Mouse (Mus musculus) cerebellum, adult 2 months (tissue): Measurements from ENCODE around the gene Capn8. TPM values are rescaled to one million over a fixed set of nuclear protein-coding genes. Genes with fewer than 3 reads are reported as not detected.

Experiments used
- DNase-seq, 2 experiments: peaks; one replicate each; pipeline ENCODE4 v3.0.0; 2021
- H3K27ac ChIP-seq: fragments of 200-500 bp; 2 replicates; pipeline ENCODE4 v1.5.1; 2012; ENCODE audit warnings: low read length, control low read depth, inconsistent platforms; ENCODE audit not compliant: insufficient read depth
- H3K27me3 ChIP-seq: fragments of 200-500 bp; 2 replicates; pipeline ENCODE4 v1.6.1; 2012; ENCODE audit warnings: inconsistent platforms, mild to moderate bottlenecking, low read length, moderate library complexity; ENCODE audit not compliant: control insufficient read depth, insufficient read depth
- H3K4me1 ChIP-seq: fragments of 200-500 bp; 2 replicates; pipeline ENCODE4 v1.6.1; 2011; ENCODE audit warnings: low read length; ENCODE audit not compliant: control insufficient read depth, insufficient read depth
- H3K4me3 ChIP-seq: fragments of 200-500 bp; replicated peaks from 2 replicates; pipeline ENCODE3; 2011; ENCODE audit warnings: mild to moderate bottlenecking, low read depth, low read length, control low read depth; ENCODE audit not compliant: insufficient read depth
- CTCF ChIP-seq: fragments of 200-500 bp; IDR thresholded peaks from 2 replicates; pipeline ENCODE4 v1.5.1; 2011; ENCODE audit warnings: low read depth, mild to moderate bottlenecking, control low read depth, low read length, moderate library complexity, borderline replicate concordance; ENCODE audit not compliant: insufficient read depth
- POLR2A ChIP-seq: fragments of 200-500 bp; IDR thresholded peaks from 2 replicates; pipeline ENCODE4 v1.6.1; 2011; ENCODE audit warnings: low read length, control low read depth, borderline replicate concordance; ENCODE audit not compliant: insufficient read depth
- WGBS: fragments of 180-500 bp; shearing (Covaris S2); methylation state at CpG from one replicate; pipeline ENCODE4 v1.1.7; 2018; 5-methylcytosine and 5-hydroxymethylcytosine counted together
- polyA plus RNA-seq: library from polyadenylated mRNA; depleted of rRNA; stranded (reverse); fragments of >200 nt; gene quantifications from 2 replicates; pipeline ENCODE4 v1.2.3, GENCODE M21; 2012

The Capn8 gene
- polyA plus RNA-seq, 1 experiment: 0.03 TPM

GRCm38 (mm10) chr1:182657760-182658159, 93.0 kb downstream of the Capn8 start:
- 18% methylated on average over 6 of the region's 6 CpGs for WGBS

GRCm38 (mm10) chr1:182660365-182660764, 95.6 kb downstream of the Capn8 start:
- TF ChIP-seq CTCF (no peak), POLR2A (no peak)
- Histone ChIP-seq H3K4me3 (no peak overlapping the region), H3K4me1 (no peaks in the 10 kb centered on the region), H3K27ac (no peak overlapping the region), H3K27me3 (no peaks in the 10 kb centered on the region; the same call in 1 of the 2 replicates)
- DNase-seq: no peak
- WGBS: 59% methylated on average over 7 of the region's 7 CpGs

More at GRCm38 (mm10) chr1:182657760-182658159, 93.0 kb downstream of the Capn8 start:
- Histone ChIP-seq H3K27ac (no peak overlapping the region), H3K4me3 (no peak overlapping the region), H3K27me3 (no peaks in the 10 kb centered on the region; the same call in 1 of the 2 replicates), H3K4me1 (no peaks in the 10 kb centered on the region)
- peak; percentile 13 to 32 for DNase-seq
- TF ChIP-seq CTCF (peak; percentile 54; the same call in 1 of the 2 replicates), POLR2A (no peak)

DNA sequence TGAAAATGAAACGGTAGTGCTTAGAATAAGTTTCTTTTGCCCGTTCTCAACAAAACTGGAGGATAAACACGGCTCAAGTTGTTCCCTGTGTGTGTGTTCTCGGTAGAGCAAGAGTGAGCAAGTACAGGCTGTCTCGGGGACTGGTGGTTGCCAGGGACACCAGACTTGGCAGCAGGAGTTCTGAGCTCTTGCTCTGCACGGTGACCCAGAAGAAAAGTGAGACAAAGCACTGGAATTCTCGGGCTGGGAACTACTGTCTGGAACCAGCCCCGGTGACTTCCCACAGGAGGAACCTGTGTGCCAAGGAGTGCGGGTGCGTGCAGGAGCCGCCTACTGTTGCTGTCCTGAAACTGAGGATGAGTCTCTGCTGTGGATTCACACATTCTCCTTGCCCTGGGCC, 98.9 kb downstream of the Capn8 start:
- TF ChIP-seq CTCF (no peak), POLR2A (no peak)
- WGBS: 11% methylated on average over 11 of the region's 11 CpGs
- H3K4me1 ChIP-seq: no peaks in the 10 kb centered on the region
- no peak overlapping the region for H3K4me3 ChIP-seq
- no peak overlapping the region for H3K27ac ChIP-seq
- peak in 1 of 2 experiments; percentile 33 for DNase-seq
- no peaks in the 10 kb centered on the region; the same call in 1 of the 2 replicates for H3K27me3 ChIP-seq

DNA sequence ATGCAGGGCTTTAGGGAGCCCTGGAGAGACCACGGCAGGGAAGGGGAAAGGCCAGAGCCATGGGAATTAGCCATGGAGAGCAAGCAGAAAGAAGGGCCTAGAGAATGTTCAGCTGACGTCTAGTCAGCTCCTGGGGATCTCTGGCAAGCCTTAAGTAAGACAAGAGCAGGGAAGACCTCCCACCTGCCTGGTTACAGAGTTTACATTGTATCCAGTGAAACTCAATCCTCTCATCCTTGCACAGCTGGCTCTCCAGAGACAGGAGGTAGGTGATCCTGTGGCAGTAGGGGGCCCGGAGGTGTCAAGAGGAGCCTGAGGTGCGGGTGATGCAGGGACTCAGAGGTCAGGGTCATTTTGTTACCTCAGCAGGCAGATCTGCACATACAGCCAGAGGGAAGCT, 100.0 kb downstream of the Capn8 start:
- no peak overlapping the region for H3K27ac ChIP-seq
- TF ChIP-seq CTCF: no peak
- TF ChIP-seq POLR2A: no peak
- WGBS: 61% methylated on average over 4 of the region's 4 CpGs

DNA sequence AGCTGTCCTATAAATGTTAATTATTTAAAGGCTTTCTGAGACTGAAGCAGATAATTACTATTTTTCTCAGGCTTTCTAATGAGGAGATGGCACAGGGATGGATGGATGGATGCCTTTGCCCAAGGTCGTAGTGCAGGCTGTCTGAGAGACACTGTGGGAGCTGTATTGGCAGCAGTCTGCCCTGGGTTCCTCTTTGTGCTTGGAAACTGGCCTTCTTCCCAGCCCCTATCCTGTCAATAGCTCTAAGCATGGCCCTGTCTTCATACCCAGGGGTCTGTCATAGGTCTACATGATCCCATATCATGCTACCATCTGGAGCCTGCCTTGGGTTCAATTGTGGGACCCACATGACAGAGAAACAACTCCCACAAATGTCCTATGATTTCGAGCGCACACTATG, 102.5 kb downstream of the Capn8 start:
- no peak for DNase-seq
- Histone ChIP-seq H3K27me3 (no peaks in the 10 kb centered on the region; the same call in 1 of the 2 replicates), H3K4me3 (no peak overlapping the region), H3K4me1 (no peaks in the 10 kb centered on the region), H3K27ac (no peak overlapping the region)
- TF ChIP-seq POLR2A (no peak), CTCF (no peak)
- WGBS: 83% methylated on average over 3 of the region's 3 CpGs

More for the DNA sequence above, 100.0 kb downstream of the Capn8 start:
- H3K27me3 ChIP-seq: no peaks in the 10 kb centered on the region; the same call in 1 of the 2 replicates
- no peaks in the 10 kb centered on the region for H3K4me1 ChIP-seq
- DNase-seq: no peak
- H3K4me3 ChIP-seq: no peak overlapping the region

GRCm38 (mm10) chr1:182669741-182670140, 104.9 kb downstream of the Capn8 start:
- no peaks in the 10 kb centered on the region for H3K27me3 ChIP-seq
- H3K4me1 ChIP-seq: no peaks in the 10 kb centered on the region
- 62% methylated on average over 11 of the region's 11 CpGs for WGBS
- no peak for TF ChIP-seq POLR2A
- H3K4me3 ChIP-seq: no peak overlapping the region
- H3K27ac ChIP-seq: no peak overlapping the region
- no peak for DNase-seq

DNA sequence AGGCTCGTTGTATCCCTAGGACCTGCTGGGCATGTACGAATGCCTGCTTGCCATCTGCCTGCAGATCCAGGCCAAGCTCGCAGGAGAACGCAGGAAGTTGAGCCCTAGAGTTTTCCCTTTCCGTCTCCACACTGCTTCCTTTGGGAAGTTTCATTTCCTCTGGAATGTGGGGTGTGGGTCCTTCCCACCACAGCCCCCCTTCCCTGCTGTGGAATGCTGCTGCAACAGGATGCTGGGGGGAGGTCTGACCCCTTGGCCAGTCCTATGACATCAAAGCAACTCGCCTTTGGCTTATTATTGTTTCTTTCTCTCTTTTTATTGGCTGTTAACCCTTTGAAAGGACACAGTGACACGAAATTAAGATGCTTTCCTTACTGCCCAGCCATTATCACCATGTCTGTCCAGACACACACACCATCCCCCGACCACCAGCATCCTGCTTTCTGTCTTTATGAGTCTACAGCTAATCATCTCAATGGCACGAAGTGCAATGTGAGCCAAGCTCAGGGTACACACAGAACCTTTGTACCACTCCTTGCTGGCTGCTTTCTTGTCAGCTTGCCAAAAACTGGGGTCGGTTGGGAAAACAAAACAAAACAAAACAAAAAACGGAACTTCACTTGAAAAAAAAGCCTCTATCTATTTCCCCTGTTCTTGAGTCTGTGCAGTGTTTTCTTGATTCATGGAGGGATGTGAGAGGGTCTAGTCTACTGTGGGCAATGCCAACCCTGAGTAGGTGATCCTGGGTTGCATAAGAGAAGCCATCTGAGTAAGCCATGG, 105.9 kb downstream of the Capn8 start:
- no peak overlapping the region for H3K27ac ChIP-seq

GRCm38 (mm10) chr1:182671343-182671624, 106.5 kb downstream of the Capn8 start:
- H3K27ac ChIP-seq: no peak overlapping the region
- 56% methylated on average over 4 of the region's 4 CpGs for WGBS
- DNase-seq: no peak
- H3K4me1 ChIP-seq: no peaks in the 10 kb centered on the region
- TF ChIP-seq POLR2A (no peak), CTCF (no peak)
- no peaks in the 10 kb centered on the region for H3K27me3 ChIP-seq
- H3K4me3 ChIP-seq: no peak overlapping the region

More for the DNA sequence above, 105.9 kb downstream of the Capn8 start:
- TF ChIP-seq CTCF (no peak), POLR2A (no peak)
- H3K4me1 ChIP-seq: no peaks in the 10 kb centered on the region
- DNase-seq: no peak
- H3K4me3 ChIP-seq: no peak overlapping the region
- no peaks in the 10 kb centered on the region for H3K27me3 ChIP-seq
- 14% methylated on average over 11 of the region's 11 CpGs for WGBS
